Mouse (Mus musculus) MEL (cell line): ENCODE measurements at regions not wholly inside any gene's neighbourhood (a gene's known extent, or its start where the extent isn't known, plus 50 kb on each side); places are given as distances from the start of the nearest gene placed in this dataset.

Source experiments
- CTCF ChIP-seq, 3 experiments: IDR thresholded peaks in 2 of 3; conservative IDR thresholded peaks in 1 of 3; 2 replicates each; pipeline ENCODE4 v1.5.1; 2011 to 2012; ENCODE audit warnings: low read length in 3 of 3, low read depth in 2 of 3, mild to moderate bottlenecking in 2 of 3, improper control_type of control experiment in 1 of 3, inconsistent platforms in 1 of 3, mixed read lengths in 1 of 3, moderate library complexity in 1 of 3; ENCODE audit not compliant: control insufficient read depth in 1 of 3, insufficient read depth in 1 of 3, poor library complexity in 1 of 3, severe bottlenecking in 1 of 3
- EP300 ChIP-seq, 2 experiments: IDR thresholded peaks; 2 replicates each; pipeline ENCODE4 v1.6.1; 2011; ENCODE audit warnings: improper control_type of control experiment in 2 of 2, low read length in 2 of 2, low read depth in 1 of 2, mild to moderate bottlenecking in 1 of 2
- GABPA ChIP-seq: IDR thresholded peaks from 2 replicates; pipeline ENCODE4 v1.6.1; 2012; ENCODE audit warnings: low read depth, mild to moderate bottlenecking, inconsistent platforms, low read length, improper control_type of control experiment, moderate library complexity
- GATA1 ChIP-seq: IDR thresholded peaks from 2 replicates; pipeline ENCODE4 v1.6.1; 2011; ENCODE audit warnings: low read depth, low read length, improper control_type of control experiment
- HCFC1 ChIP-seq: IDR thresholded peaks from 2 replicates; pipeline ENCODE4 v1.6.1; 2012; ENCODE audit warnings: low read depth, mild to moderate bottlenecking, inconsistent platforms, low read length, improper control_type of control experiment, moderate library complexity
- MAFK ChIP-seq: IDR thresholded peaks from 2 replicates; pipeline ENCODE4 v1.6.1; 2011; ENCODE audit warnings: low read depth, mild to moderate bottlenecking, low read length, improper control_type of control experiment, borderline replicate concordance
- MAZ ChIP-seq: IDR thresholded peaks from 2 replicates; pipeline ENCODE4 v1.6.1; 2012; ENCODE audit warnings: low read depth, mild to moderate bottlenecking, inconsistent platforms, low read length, improper control_type of control experiment
- NELFE ChIP-seq: IDR thresholded peaks from 2 replicates; pipeline ENCODE4 v1.6.1; 2011; ENCODE audit warnings: low read depth, low read length, improper control_type of control experiment
- POLR2AphosphoS5 ChIP-seq: IDR thresholded peaks from 2 replicates; pipeline ENCODE4 v1.6.1; 2012; ENCODE audit warnings: low read depth, borderline replicate concordance, mild to moderate bottlenecking, inconsistent platforms, low read length, moderate library complexity, mixed read lengths
- RCOR1 ChIP-seq: IDR thresholded peaks from 2 replicates; pipeline ENCODE4 v1.6.1; 2012; ENCODE audit warnings: low read depth, mild to moderate bottlenecking, inconsistent platforms, low read length, improper control_type of control experiment
- TBP ChIP-seq: IDR thresholded peaks from 2 replicates; pipeline ENCODE4 v1.8.0; 2011; ENCODE audit warnings: low read depth, low read length, improper control_type of control experiment
- TCF12 ChIP-seq: IDR thresholded peaks from 2 replicates; pipeline ENCODE4 v1.6.1; 2014; ENCODE audit warnings: low read depth, mild to moderate bottlenecking, inconsistent platforms, low read length, improper control_type of control experiment, moderate library complexity
- USF1 ChIP-seq: IDR thresholded peaks from 2 replicates; pipeline ENCODE4 v1.6.1; 2014; ENCODE audit warnings: low read depth, mild to moderate bottlenecking, inconsistent platforms, low read length, improper control_type of control experiment, moderate library complexity
- ZNF384 ChIP-seq: IDR thresholded peaks from 2 replicates; pipeline ENCODE4 v1.6.1; 2012; ENCODE audit warnings: low read depth, mild to moderate bottlenecking, inconsistent platforms, low read length, improper control_type of control experiment

- TF ChIP-seq GATA1 (no peak), POLR2AphosphoS5 (no peak), GABPA (no peak), RCOR1 (no peak), EP300 (IDR thresholded peaks at IDR 0.05; ENCODE audit: low read depth in 1 of 2, low read length in 2 of 2) (no peak), USF1 (no peak), MAFK (no peak), CTCF (IDR thresholded peaks at IDR 0.05 in 2 of 3, conservative IDR thresholded peaks at IDR 0.05 in 1 of 3; ENCODE audit: control insufficient read depth in 1 of 3, insufficient read depth in 1 of 3, low read depth in 2 of 3, low read length in 3 of 3, poor library complexity in 1 of 3, severe bottlenecking in 1 of 3) (no peak), NELFE (no peak), HCFC1 (no peak), TCF12 (no peak), TBP (no peak), MAZ (no peak), ZNF384 (no peak)
Observed at GRCm38 (mm10) chr3:34909350-34909749, 259.1 kb downstream of the Sox2 start.
